Mouse (Mus musculus) neural tube, embryonic 15.5 days (tissue): Measurements from ENCODE around the gene Rgs3. TPM values are rescaled to one million over a fixed set of nuclear protein-coding genes. Genes with fewer than 3 reads are reported as not detected.

Experiments
- ATAC-seq: fragments of 200-750 bp; cut with Nextera tagmentation; 2 replicates; pipeline ENCODE4 v1.8.0; 2017; ENCODE audit warnings: mild to moderate bottlenecking, moderate TSS enrichment, moderate library complexity; ENCODE audit not compliant: low FRiP score
- H3K27ac ChIP-seq: fragments of 300-500 bp; sonication (generic); replicated peaks from 2 replicates; pipeline ENCODE4 v1.5.1; 2015; ENCODE audit warnings: mild to moderate bottlenecking, inconsistent platforms
- H3K27me3 ChIP-seq: fragments of 300-500 bp; sonication (generic); replicated peaks from 2 replicates; pipeline ENCODE4 v1.6.1; 2015; ENCODE audit warnings: inconsistent platforms
- H3K36me3 ChIP-seq: fragments of 300-500 bp; sonication (generic); 2 replicates; pipeline ENCODE4 v1.6.1; 2015; ENCODE audit warnings: inconsistent platforms
- H3K4me1 ChIP-seq: fragments of 300-500 bp; sonication (generic); 2 replicates; pipeline ENCODE4 v1.6.1; 2015; ENCODE audit warnings: inconsistent platforms
- H3K4me2 ChIP-seq: fragments of 300-500 bp; sonication (generic); 2 replicates; pipeline ENCODE4 v1.6.1; 2015; ENCODE audit warnings: inconsistent platforms, mild to moderate bottlenecking, moderate library complexity
- H3K4me3 ChIP-seq: fragments of 300-500 bp; sonication (generic); replicated peaks from 2 replicates; pipeline ENCODE4 v1.5.1; 2015; ENCODE audit warnings: mild to moderate bottlenecking, inconsistent platforms
- H3K9ac ChIP-seq: fragments of 300-500 bp; sonication (generic); replicated peaks from 2 replicates; pipeline ENCODE4 v1.6.1; 2015; ENCODE audit warnings: mild to moderate bottlenecking, inconsistent platforms
- H3K9me3 ChIP-seq: fragments of 300-500 bp; sonication (generic); replicated peaks from 2 replicates; pipeline ENCODE4 v1.6.1; 2016; ENCODE audit warnings: inconsistent platforms
- WGBS: fragments of 180-500 bp; shearing (Covaris S2); methylation state at CpG from one replicate; pipeline ENCODE4 v1.1.7; 2015; ENCODE audit warnings: mixed read lengths; 5-methylcytosine and 5-hydroxymethylcytosine counted together
- polyA plus RNA-seq: library from polyadenylated mRNA; unstranded; fragments of >200 nt; fragmentation: Nextera tagmentation; extraction: Ambion mirVana; gene quantifications from 2 replicates; pipeline ENCODE4 v1.2.1, GENCODE M21; 2015

Gene Rgs3
- polyA plus RNA-seq, 1 experiment from 2014 or later = 49.2 TPM

DNA sequence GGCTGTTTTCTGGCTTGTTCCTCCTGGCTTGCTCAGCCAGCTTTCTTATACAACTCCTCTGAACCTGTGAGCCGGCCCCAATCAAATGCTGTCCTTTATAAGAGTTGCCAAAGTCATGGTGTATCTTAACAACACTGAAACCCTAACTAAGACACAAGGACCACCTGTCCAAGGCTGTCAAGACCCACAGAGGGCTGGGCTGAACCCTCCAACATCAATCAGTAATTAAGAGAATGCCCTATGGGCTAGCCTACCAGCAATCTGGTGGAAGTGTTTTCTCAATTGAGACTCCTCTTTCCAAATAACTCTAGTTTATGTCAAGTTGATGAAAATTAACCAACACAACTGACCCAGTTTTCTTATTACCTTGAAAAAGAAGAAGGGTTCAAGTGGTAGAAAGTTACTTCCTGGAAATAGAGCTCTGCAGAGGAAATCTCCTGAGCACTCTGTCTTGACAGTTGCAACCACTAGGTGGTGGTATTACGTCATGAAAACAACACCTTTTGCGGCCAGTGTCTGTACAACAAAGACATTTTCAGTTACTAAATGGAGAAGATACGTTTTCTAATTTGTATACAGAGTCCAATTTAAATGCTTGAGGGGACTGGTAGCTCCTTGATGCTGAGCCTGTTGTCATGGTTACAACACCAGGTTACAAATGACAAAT lies 1.4 kb downstream of the Rgs3 start:
- no peak overlapping the region for H3K27ac ChIP-seq
- 21% methylated on average over 4 of the region's 4 CpGs for WGBS

DNA sequence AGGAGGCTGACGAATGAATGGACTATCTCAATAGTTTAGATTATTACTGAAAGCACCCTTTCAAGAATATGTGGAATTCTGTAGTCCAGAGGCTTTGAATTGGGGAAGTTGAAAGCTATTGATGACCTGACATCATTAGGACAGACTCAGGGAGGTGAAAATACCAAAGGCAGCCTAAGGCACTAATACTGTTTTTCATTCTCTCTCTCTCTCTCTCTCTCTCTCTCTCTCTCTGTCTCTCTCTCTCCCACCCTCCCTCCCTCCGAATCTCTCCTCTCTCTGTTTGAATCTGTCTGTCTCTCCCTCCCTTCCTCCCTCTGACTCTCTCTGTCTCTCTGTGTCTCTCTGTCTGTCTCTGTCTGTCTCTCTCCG lies 2.0 kb downstream of the Rgs3 start:
- no peak overlapping the region for H3K4me3 ChIP-seq
- H3K27me3 ChIP-seq = no peaks in the 10 kb centered on the region
- H3K4me2 ChIP-seq = no peak overlapping the region; the same call in 1 of the 2 replicates
- H3K9me3 ChIP-seq = no peaks in the 10 kb centered on the region
- 44% methylated on average over 3 of the region's 3 CpGs for WGBS
- peak; percentile 60 for ATAC-seq
- no peaks in the 10 kb centered on the region for H3K36me3 ChIP-seq
- peaks cover 10% of the 10 kb centered on the region for H3K4me1 ChIP-seq
- H3K9ac ChIP-seq = no peak overlapping the region
- H3K27ac ChIP-seq = no peak overlapping the region

More for the DNA sequence above, 1.4 kb downstream of the Rgs3 start:
- Histone ChIP-seq H3K4me3 (no peak overlapping the region), H3K36me3 (no peaks in the 10 kb centered on the region), H3K4me1 (peaks cover 10% of the 10 kb centered on the region), H3K27me3 (no peaks in the 10 kb centered on the region), H3K9me3 (no peaks in the 10 kb centered on the region), H3K4me2 (no peak overlapping the region; the same call in 1 of the 2 replicates), H3K9ac (no peak overlapping the region)
- ATAC-seq = peak; percentile 81

GRCm38 (mm10) chr4:62562006-62562405 lies 2.4 kb downstream of the Rgs3 start:
- peaks cover 10% of the 10 kb centered on the region for H3K4me1 ChIP-seq
- no peak overlapping the region for H3K9ac ChIP-seq
- H3K27me3 ChIP-seq = no peaks in the 10 kb centered on the region
- H3K4me3 ChIP-seq = no peak overlapping the region
- H3K36me3 ChIP-seq = no peaks in the 10 kb centered on the region
- H3K4me2 ChIP-seq = no peak overlapping the region
- 82% methylated on average over 4 of the region's 4 CpGs for WGBS
- H3K27ac ChIP-seq = no peak overlapping the region
- ATAC-seq = peak; percentile 20; the same call in 1 of the 2 replicates
- H3K9me3 ChIP-seq = no peaks in the 10 kb centered on the region

GRCm38 (mm10) chr4:62566530-62566929 lies 6.9 kb downstream of the Rgs3 start:
- peaks cover 5% of the 10 kb centered on the region for H3K4me1 ChIP-seq
- no peak overlapping the region for H3K27ac ChIP-seq
- no peak overlapping the region for H3K9ac ChIP-seq
- no peak overlapping the region for H3K4me2 ChIP-seq
- H3K36me3 ChIP-seq = no peaks in the 10 kb centered on the region
- 87% methylated on average over 4 of the region's 4 CpGs for WGBS
- H3K4me3 ChIP-seq = no peak overlapping the region
- no peaks in the 10 kb centered on the region for H3K9me3 ChIP-seq
- no peak for ATAC-seq
- H3K27me3 ChIP-seq = no peaks in the 10 kb centered on the region

- H3K36me3 ChIP-seq = no peaks in the 10 kb centered on the region
- H3K4me2 ChIP-seq = no peak overlapping the region
- no peak for ATAC-seq
- H3K4me3 ChIP-seq = no peak overlapping the region
- H3K27me3 ChIP-seq = no peaks in the 10 kb centered on the region
- no peak overlapping the region for H3K9ac ChIP-seq
- no peak overlapping the region for H3K27ac ChIP-seq
- WGBS = 92% methylated on average over 6 of the region's 6 CpGs
- no peaks in the 10 kb centered on the region for H3K4me1 ChIP-seq
- H3K9me3 ChIP-seq = no peaks in the 10 kb centered on the region
Observed at GRCm38 (mm10) chr4:62567696-62568095, 8.0 kb downstream of the Rgs3 start.

GRCm38 (mm10) chr4:62568359-62568758 lies 8.7 kb downstream of the Rgs3 start:
- no peak overlapping the region for H3K4me3 ChIP-seq
- no peaks in the 10 kb centered on the region for H3K27me3 ChIP-seq
- 93% methylated on average over 1 of the region's 1 CpGs for WGBS
- no peaks in the 10 kb centered on the region; the same call in 1 of the 2 replicates for H3K9me3 ChIP-seq
- no peak overlapping the region for H3K4me2 ChIP-seq
- H3K27ac ChIP-seq = no peak overlapping the region
- no peak for ATAC-seq
- no peaks in the 10 kb centered on the region for H3K36me3 ChIP-seq
- no peaks in the 10 kb centered on the region for H3K4me1 ChIP-seq
- H3K9ac ChIP-seq = no peak overlapping the region

DNA sequence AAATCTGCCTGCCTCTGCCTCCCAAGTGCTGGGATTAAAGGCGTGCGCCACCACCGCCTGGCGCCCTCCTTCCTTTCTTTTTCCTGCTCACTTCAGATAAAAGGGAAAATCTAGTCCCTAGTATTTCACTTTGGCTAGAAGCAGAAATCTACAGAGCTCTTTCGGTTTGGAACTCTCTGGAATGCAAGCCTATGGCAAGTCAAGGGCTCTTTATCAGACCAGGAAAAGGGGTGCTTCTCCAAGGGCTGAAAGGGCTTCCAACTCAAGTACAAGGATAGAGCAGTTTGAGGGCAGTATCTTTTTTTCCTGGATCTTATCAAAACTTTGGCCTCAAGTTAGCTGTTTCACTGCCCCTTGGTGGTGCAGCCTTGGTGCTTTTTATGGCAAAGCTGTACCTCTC lies 10.0 kb downstream of the Rgs3 start:
- no peak overlapping the region for H3K4me3 ChIP-seq
- no peaks in the 10 kb centered on the region for H3K27me3 ChIP-seq
- no peak overlapping the region for H3K9ac ChIP-seq
- H3K4me1 ChIP-seq = no peaks in the 10 kb centered on the region
- H3K9me3 ChIP-seq = no peaks in the 10 kb centered on the region; the same call in 1 of the 2 replicates
- ATAC-seq = no peak
- WGBS = 97% methylated on average over 5 of the region's 5 CpGs
- H3K36me3 ChIP-seq = no peaks in the 10 kb centered on the region
- H3K4me2 ChIP-seq = no peak overlapping the region
- H3K27ac ChIP-seq = no peak overlapping the region

- H3K9me3 ChIP-seq = no peaks in the 10 kb centered on the region; the same call in 1 of the 2 replicates
- H3K4me3 ChIP-seq = no peak overlapping the region
- no peaks in the 10 kb centered on the region for H3K36me3 ChIP-seq
- H3K27ac ChIP-seq = no peak overlapping the region
- H3K27me3 ChIP-seq = no peaks in the 10 kb centered on the region
- no peak overlapping the region for H3K4me2 ChIP-seq
- WGBS = 81% methylated on average over 5 of the region's 5 CpGs
- ATAC-seq = no peak
- H3K4me1 ChIP-seq = no peaks in the 10 kb centered on the region
- no peak overlapping the region for H3K9ac ChIP-seq
Observed at GRCm38 (mm10) chr4:62570029-62570428, 10.4 kb downstream of the Rgs3 start.

DNA sequence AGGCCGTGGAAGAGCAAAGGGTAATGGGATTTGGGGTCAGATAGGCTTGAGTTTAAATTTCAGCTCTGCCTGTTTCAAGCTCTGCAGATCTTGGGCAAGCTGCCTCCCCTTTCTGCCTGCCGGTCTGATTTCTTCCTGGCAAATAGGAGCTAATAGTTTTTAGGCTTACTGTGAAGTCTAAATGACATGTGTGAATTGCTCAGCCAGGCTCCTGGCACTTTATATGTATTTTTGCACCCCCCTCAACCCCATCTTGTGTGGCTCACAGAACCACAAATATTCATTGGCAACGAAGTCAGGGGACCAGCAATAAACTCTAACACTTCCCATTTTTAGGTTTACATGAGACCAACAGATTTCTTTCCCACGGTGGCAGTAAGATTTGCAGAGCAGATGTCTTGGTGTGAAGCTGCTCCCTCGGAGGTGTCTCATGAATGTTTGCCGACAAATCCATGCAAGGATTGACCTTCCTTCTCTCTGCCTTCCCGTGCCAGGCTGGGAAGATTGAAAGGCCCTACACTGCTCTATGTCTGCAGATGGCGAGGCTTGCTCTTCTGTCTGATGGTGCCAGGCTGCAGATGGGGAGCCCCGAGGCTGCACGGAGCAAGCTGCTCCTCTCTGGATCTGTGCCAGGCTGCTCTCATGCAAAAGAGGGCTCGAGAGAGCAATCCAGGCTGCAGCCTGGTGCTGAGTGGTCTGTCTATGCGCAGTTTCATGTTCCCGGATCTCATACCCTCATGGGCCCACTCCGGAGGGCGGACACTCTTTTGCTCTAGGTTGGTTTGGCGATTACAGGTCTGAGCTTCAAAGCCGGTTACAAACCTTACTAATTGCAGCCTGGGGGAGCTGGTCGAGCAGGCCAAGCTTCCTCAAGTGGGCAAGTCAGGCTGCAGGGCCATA lies 23.0 kb downstream of the Rgs3 start:
- Histone ChIP-seq H3K36me3 (no peaks in the 10 kb centered on the region), H3K4me1 (peaks cover 26% of the 10 kb centered on the region), H3K9me3 (no peaks in the 10 kb centered on the region), H3K9ac (peak overlapping the region; percentile 42), H3K4me2 (peak overlapping the region; percentile 83), H3K4me3 (peak overlapping the region; percentile 44), H3K27ac (peak overlapping the region; percentile 80), H3K27me3 (no peaks in the 10 kb centered on the region)
- ATAC-seq = peak; percentile 88
- WGBS = 8% methylated on average over 18 of the region's 18 CpGs

DNA sequence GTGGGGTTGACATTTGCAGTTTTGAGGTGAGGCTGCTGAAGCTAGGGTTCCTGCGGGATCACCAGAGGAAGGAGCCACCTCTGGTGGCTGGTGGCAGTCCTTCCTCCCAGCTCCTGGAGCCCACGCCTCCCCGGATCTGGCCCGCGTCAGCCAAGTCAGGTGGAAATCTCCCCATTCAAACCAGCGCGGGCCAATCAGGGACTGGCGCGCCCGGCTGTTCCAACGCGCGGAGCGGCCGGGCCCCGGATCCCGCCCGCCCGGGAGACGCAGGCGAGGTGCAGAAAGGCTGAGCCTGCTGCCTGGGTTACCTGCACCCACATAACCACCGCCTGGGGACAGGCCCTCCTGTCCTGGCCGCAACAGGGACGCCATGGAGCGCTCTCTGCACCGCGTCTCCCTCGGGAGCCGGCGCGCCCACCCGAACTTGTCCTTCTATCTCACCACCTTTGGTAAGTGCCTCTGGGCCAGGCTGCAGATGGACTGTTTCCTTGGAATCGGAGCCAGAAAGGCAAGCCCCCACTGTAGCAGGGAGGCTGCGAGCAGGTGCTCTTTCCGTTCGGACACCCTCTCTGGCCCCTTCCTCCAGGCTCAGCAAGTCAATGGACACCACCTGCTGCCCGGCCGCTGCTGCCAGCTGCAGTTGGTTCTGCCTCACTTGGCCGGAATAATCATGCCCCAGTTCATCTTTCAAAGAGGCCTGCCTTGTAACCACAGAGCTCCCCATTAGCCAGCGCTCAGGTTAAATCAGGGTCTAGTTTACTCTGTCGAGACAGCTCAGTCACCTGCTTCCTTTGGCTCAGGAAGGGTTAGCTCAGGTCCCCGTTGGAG lies 23.8 kb downstream of the Rgs3 start:
- no peaks in the 10 kb centered on the region for H3K36me3 ChIP-seq
- peak overlapping the region; percentile 42 for H3K9ac ChIP-seq
- H3K27me3 ChIP-seq = no peaks in the 10 kb centered on the region
- H3K9me3 ChIP-seq = no peaks in the 10 kb centered on the region
- peak overlapping the region; percentile 83 for H3K4me2 ChIP-seq
- peak overlapping the region; percentile 80 for H3K27ac ChIP-seq
- H3K4me1 ChIP-seq = peaks cover 26% of the 10 kb centered on the region
- H3K4me3 ChIP-seq = peak overlapping the region; percentile 44
- 1% methylated on average over 42 of the region's 42 CpGs for whole genome bisulfite sequencing
- peak; percentile 86 for ATAC-seq

DNA sequence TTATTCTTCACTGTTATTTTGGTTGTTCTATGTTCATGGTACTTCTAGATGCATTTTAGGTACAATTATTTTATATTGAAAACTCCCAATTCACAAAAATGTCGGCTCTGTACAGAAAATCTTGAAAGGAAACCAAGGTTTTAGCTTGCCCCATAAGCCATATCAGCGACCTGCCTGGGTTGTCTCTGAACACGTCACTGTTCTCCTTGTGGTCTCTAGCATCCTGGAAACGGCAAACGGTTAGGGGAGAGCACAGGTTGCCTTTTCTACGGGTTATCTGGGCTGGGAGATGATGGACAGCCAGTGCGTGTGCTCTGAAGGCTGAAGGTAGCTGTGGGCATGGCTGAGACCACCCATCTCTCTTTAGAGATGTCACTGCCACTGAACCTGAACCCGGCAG lies 27.4 kb downstream of the Rgs3 start:
- H3K4me1 ChIP-seq = peaks cover 25% of the 10 kb centered on the region
- no peak overlapping the region for H3K4me3 ChIP-seq
- no peak for ATAC-seq
- no peak overlapping the region for H3K9ac ChIP-seq
- 89% methylated on average over 8 of the region's 8 CpGs for WGBS
- no peaks in the 10 kb centered on the region for H3K27me3 ChIP-seq
- H3K4me2 ChIP-seq = no peak overlapping the region
- no peaks in the 10 kb centered on the region for H3K9me3 ChIP-seq
- no peaks in the 10 kb centered on the region for H3K36me3 ChIP-seq
- no peak overlapping the region for H3K27ac ChIP-seq
